Mouse (Mus musculus) C2C12 (cell line): ENCODE data around the gene Tent5c. TPM values are rescaled to one million over a fixed set of nuclear protein-coding genes. Genes with fewer than 3 reads are reported as not detected.
"Not testable (repeated sequence)": the region's sequence is repeated elsewhere in the genome, so short reads cannot be mapped to it uniquely, and the experiment has no call there.

Source experiments
- H3K27me3 ChIP-seq: one replicate; pipeline ENCODE4 v1.6.1; 2011; ENCODE audit not compliant: control insufficient read depth, insufficient read depth, insufficient read length
- H3K36me3 ChIP-seq: one replicate; pipeline ENCODE4 v1.6.1; 2011; ENCODE audit not compliant: control insufficient read depth, insufficient read depth
- H3K4me3 ChIP-seq: one replicate; pipeline ENCODE4 v1.5.1; 2011; ENCODE audit warnings: mild to moderate bottlenecking, control low read depth; ENCODE audit not compliant: poor library complexity, insufficient read depth, severe bottlenecking
- H3K79me2 ChIP-seq: one replicate; pipeline ENCODE4 v1.6.1; 2011; ENCODE audit not compliant: control insufficient read depth, insufficient read depth
- H3K79me3 ChIP-seq: one replicate; pipeline ENCODE4 v1.6.1; 2011; ENCODE audit warnings: low read depth, control low read depth
- H3ac ChIP-seq: one replicate; pipeline ENCODE3; 2011; ENCODE audit warnings: low read depth; ENCODE audit not compliant: control insufficient read depth, insufficient read length
- CEBPB ChIP-seq: IDR thresholded peaks from one replicate; pipeline ENCODE4 v1.6.1; 2011; ENCODE audit warnings: low read depth, mild to moderate bottlenecking, control low read depth, moderate library complexity
- CTCF ChIP-seq: IDR thresholded peaks from one replicate; pipeline ENCODE4 v1.5.1; 2011; ENCODE audit not compliant: control insufficient read depth, insufficient read depth, insufficient read length
- FOSL1 ChIP-seq: IDR thresholded peaks from one replicate; pipeline ENCODE4 v1.8.0; 2011; ENCODE audit warnings: mild to moderate bottlenecking, low read length; ENCODE audit not compliant: poor library complexity, insufficient read depth, severe bottlenecking
- MAX ChIP-seq: IDR thresholded peaks from one replicate; pipeline ENCODE4 v1.6.1; 2011; ENCODE audit warnings: mild to moderate bottlenecking, control low read depth
- MYOD1 ChIP-seq: IDR thresholded peaks from one replicate; pipeline ENCODE4 v1.6.1; 2011; ENCODE audit warnings: low read depth; ENCODE audit not compliant: control insufficient read depth, insufficient read length
- MYOG ChIP-seq: IDR thresholded peaks from one replicate; pipeline ENCODE4 v1.6.1; 2011; ENCODE audit not compliant: control insufficient read depth, insufficient read length; ENCODE audit errors: extremely low read depth
- USF1 ChIP-seq: IDR thresholded peaks from one replicate; pipeline ENCODE4 v1.6.1; 2011; ENCODE audit warnings: low read depth, mild to moderate bottlenecking, control low read depth, moderate library complexity
- polyA plus RNA-seq: library from polyadenylated mRNA; unstranded; fragments of >200 nt; fragmentation: generic; extraction: Trizol; gene quantifications from one replicate; pipeline ENCODE4 v1.2.1, GENCODE M21; 2012; ENCODE audit warnings: missing spikeins

The Tent5c gene
- polyA plus RNA-seq, 1 experiment = 0.21 TPM

GRCm38 (mm10) chr3:100421354-100421753, 67.8 kb downstream of the Tent5c start:
- H3ac ChIP-seq = no peak overlapping the region
- H3K4me3 ChIP-seq = no peak overlapping the region
- no peaks in the 10 kb centered on the region for H3K36me3 ChIP-seq
- no peak for TF ChIP-seq CTCF
- TF ChIP-seq MYOD1 = no peak
- TF ChIP-seq CEBPB = no peak
- no peak for TF ChIP-seq MAX
- no peaks in the 10 kb centered on the region for H3K79me2 ChIP-seq
- no peaks in the 10 kb centered on the region for H3K79me3 ChIP-seq
- no peaks in the 10 kb centered on the region for H3K27me3 ChIP-seq

GRCm38 (mm10) chr3:100420691-100421056, 68.5 kb downstream of the Tent5c start:
- no peak for TF ChIP-seq USF1
- TF ChIP-seq MAX = no peak
- TF ChIP-seq FOSL1 = no peak

GRCm38 (mm10) chr3:100419962-100420690, 69.0 kb downstream of the Tent5c start:
- H3K36me3 ChIP-seq = no peaks in the 10 kb centered on the region
- H3K79me3 ChIP-seq = no peaks in the 10 kb centered on the region
- no peak overlapping the region for H3K4me3 ChIP-seq
- no peaks in the 10 kb centered on the region for H3K79me2 ChIP-seq
- no peak for TF ChIP-seq MYOG
- no peak for TF ChIP-seq USF1
- no peak for TF ChIP-seq CTCF
- TF ChIP-seq CEBPB = no peak
- TF ChIP-seq FOSL1 = no peak
- no peak for TF ChIP-seq MAX
- no peak for TF ChIP-seq MYOD1
- no peak overlapping the region for H3ac ChIP-seq
- H3K27me3 ChIP-seq = no peaks in the 10 kb centered on the region

More at GRCm38 (mm10) chr3:100420691-100421056, 68.5 kb downstream of the Tent5c start:
- no peaks in the 10 kb centered on the region for H3K27me3 ChIP-seq
- H3ac ChIP-seq = no peak overlapping the region
- no peaks in the 10 kb centered on the region for H3K36me3 ChIP-seq
- no peak overlapping the region for H3K4me3 ChIP-seq
- H3K79me3 ChIP-seq = no peaks in the 10 kb centered on the region
- no peaks in the 10 kb centered on the region for H3K79me2 ChIP-seq

- H3ac ChIP-seq = no peak overlapping the region
- H3K36me3 ChIP-seq = no peaks in the 10 kb centered on the region
- H3K4me3 ChIP-seq = no peak overlapping the region
- TF ChIP-seq MYOD1 (no peak), MYOG (no peak), USF1 (no peak), MAX (no peak), CTCF (no peak), CEBPB (no peak), FOSL1 (no peak)
- no peaks in the 10 kb centered on the region for H3K79me2 ChIP-seq
- H3K79me3 ChIP-seq = no peaks in the 10 kb centered on the region
- H3K27me3 ChIP-seq = no peaks in the 10 kb centered on the region
These were observed 70.7 kb downstream of the Tent5c start for GRCm38 (mm10) chr3:100418387-100418786.

GRCm38 (mm10) chr3:100417772-100418311, 71.3 kb downstream of the Tent5c start:
- no peaks in the 10 kb centered on the region for H3K36me3 ChIP-seq
- no peak overlapping the region for H3ac ChIP-seq
- no peaks in the 10 kb centered on the region for H3K79me3 ChIP-seq
- TF ChIP-seq CEBPB (no peak), MAX (no peak), MYOG (no peak), USF1 (no peak), MYOD1 (no peak), FOSL1 (no peak), CTCF (no peak)
- H3K79me2 ChIP-seq = no peaks in the 10 kb centered on the region
- no peak overlapping the region for H3K4me3 ChIP-seq
- no peaks in the 10 kb centered on the region for H3K27me3 ChIP-seq

- Histone ChIP-seq H3K27me3 (no peaks in the 10 kb centered on the region), H3K36me3 (no peaks in the 10 kb centered on the region), H3K79me2 (no peaks in the 10 kb centered on the region), H3K4me3 (no peak overlapping the region), H3ac (no peak overlapping the region), H3K79me3 (no peaks in the 10 kb centered on the region)
- TF ChIP-seq MAX (no peak), CTCF (no peak)
These were observed 73.5 kb downstream of the Tent5c start for GRCm38 (mm10) chr3:100415671-100416070.

GRCm38 (mm10) chr3:100413586-100413985, 75.5 kb downstream of the Tent5c start:
- H3K79me3 ChIP-seq, H3K27me3 ChIP-seq, H3K79me2 ChIP-seq, H3K4me3 ChIP-seq, H3ac ChIP-seq, H3K36me3 ChIP-seq: not testable (repeated sequence)
